Mouse (Mus musculus) MN1 (cell line): ENCODE measurements around the gene Htr1b.

Experiments used
- DNase-seq: peaks from one replicate; pipeline ENCODE4 v3.0.0-alpha.2; 2016; ENCODE audit warnings: low spot score

Htr1b gene

DNA sequence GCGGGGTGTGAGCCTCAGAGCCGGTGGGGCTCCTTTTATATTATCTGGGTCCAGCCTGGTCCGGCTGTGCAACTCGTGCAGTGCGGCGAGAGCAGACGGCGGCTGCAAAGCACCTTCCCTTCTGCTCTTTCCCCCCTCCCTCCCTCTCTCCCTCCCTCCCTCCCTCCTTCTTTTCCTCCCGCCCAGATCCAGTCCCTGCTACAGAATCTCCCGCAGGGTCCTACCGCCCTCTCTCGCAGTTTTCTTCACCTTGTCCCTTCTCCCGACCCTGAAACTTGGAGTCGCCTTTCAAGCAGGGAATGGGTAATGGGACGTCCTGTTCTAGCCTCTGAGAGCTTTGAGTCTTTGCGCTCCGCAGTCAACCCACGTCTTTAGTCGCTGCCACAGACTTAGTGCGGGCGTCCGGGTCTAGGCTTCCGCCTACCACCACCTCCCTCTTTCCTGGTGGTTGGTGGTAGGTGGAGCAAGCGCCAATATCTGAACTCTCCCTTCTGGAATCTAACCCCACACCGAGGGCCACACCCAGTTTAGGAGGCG lies at the start of gene Htr1b:
TSS of gene Htr1b (minus strand) at position 392 of the 537 bp plus-strand sequence.
- DNase-seq: no peak

- no peak for DNase-seq
Observed at GRCm38 (mm10) chr9:81676716-81677115, 43.1 kb upstream of the Htr1b start.

GRCm38 (mm10) chr9:81637486-81637885 lies 3.9 kb upstream of the Htr1b start:
- DNase-seq: no peak

DNA sequence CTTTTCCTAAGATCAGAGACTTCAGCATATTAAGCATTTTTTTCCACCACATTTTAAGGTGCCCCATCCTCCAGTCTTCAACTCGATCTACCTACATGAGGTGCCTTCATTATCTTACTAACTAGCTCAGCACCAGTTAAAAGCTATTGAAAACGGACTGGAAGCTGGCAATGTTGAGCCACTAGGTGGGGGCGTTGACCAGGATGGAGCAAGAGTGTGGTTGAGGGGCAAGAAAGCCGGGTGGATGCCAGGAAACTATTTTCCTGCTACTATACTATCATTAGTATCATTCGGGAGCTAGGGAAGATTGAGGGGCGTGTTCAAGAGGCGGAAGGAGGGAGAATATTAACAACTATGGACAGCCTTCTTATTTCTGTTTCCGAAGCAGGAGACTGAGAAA lies 1.5 kb upstream of the Htr1b start:
- DNase-seq: no peak

GRCm38 (mm10) chr9:81634163-81634562 lies 535 bp upstream of the Htr1b start:
- DNase-seq: no peak

GRCm38 (mm10) chr9:81632736-81633436 lies 742 bp downstream of the Htr1b start:
- no peak for DNase-seq

DNA sequence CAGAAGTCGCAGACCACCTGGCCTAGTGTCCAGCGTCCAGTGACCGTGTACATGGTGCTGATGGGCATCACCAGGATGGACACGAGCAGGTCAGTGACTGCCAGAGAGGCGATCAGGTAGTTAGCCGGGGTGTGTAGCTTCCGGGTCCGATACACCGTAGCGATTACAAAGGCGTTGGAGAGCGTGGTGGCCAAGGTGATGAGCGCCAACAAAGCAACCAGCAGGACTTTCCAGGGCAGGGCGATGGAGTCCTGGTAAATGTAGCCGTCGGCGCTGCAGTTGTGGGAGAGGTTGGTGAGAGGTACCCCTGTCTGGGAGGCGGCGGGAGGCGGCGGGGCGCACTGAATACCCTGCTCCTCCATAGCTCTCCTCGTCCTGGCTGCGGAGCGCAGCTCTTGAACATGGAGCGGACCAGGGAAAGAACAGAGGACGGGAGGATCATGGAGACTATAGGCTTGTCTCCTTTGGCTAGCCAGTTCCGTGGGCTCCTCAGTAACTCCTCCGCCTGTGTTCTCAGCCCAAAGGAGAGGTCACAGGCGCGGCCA lies 1.4 kb downstream of the Htr1b start:
- DNase-seq: no peak

GRCm38 (mm10) chr9:81631581-81632091 lies 2.0 kb downstream of the Htr1b start:
- no peak for DNase-seq

- DNase-seq: peak; percentile 7
Observed at GRCm38 (mm10) chr9:81626899-81627606, 6.6 kb downstream of the Htr1b start.

DNA sequence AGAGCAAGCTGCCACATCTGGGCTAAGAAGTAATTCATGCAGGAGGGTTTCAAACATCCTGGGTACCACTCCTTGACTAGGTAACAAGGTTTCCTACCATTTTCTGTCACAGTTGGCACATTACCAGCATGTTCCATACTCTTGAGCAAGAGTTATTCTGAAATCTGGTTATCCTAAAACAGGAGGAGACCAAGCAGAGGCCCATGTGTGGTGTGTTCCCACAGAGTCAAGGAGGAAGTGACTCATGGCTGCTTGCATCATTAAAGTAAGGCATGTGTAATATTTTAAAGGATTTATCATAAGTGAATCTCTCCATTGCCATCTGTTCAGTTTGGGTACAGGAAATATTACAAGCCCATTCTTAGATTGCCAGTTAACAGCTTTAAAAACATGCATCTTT lies 7.7 kb downstream of the Htr1b start:
- DNase-seq: no peak

- no peak for DNase-seq
Observed at GRCm38 (mm10) chr9:81622873-81623272, 10.8 kb downstream of the Htr1b start.

GRCm38 (mm10) chr9:81611022-81611421 lies 22.6 kb downstream of the Htr1b start:
- DNase-seq: no peak
